Comparison of ENCODE assay signal across 29 mouse cellular contexts in genomic region chr4:106575022-106575421, GRCm38 (mm10). TPM values are rescaled to one million over a fixed set of nuclear protein-coding genes. Genes with fewer than 3 reads are reported as not detected.
"Had no signal": no experiment of that assay in that cellular context is flagged by ENCODE, and none has a peak within 500 bp of the region (broad histone marks: within the 10 kb centered on the region; RNA-seq: fewer than 3 reads in every experiment).

No protein-coding gene starts in this region.

- H3K4me3 ChIP-seq: embryonic facial prominence, embryonic 10.5 days; embryonic facial prominence, embryonic 12.5 days; embryonic facial prominence, embryonic 13.5 days; embryonic facial prominence, embryonic 15.5 days; erythroblast, embryonic 14.5 days; forebrain, embryonic 10.5 days; forebrain, embryonic 12.5 days; forebrain, embryonic 13.5 days; forebrain, embryonic 15.5 days; gastrocnemius, adult 2 months; heart, adult 2 months had no signal

- H3K27me3 ChIP-seq: embryonic facial prominence, embryonic 12.5 days; embryonic facial prominence, embryonic 13.5 days; embryonic facial prominence, embryonic 15.5 days; forebrain, embryonic 12.5 days; forebrain, embryonic 13.5 days; forebrain, embryonic 15.5 days had no signal

- H3K4me2 ChIP-seq: embryonic facial prominence, embryonic 12.5 days; embryonic facial prominence, embryonic 13.5 days; embryonic facial prominence, embryonic 15.5 days; forebrain, embryonic 12.5 days; forebrain, embryonic 13.5 days; forebrain, embryonic 15.5 days had no signal

- DNase-seq: cerebellum, adult 8-10 months; cerebellum, adult 9-10 months; cerebellum, adult 9-11 months; cerebellum, postnatal 10 days; cerebellum, postnatal 14 days; cerebellum, postnatal 25 days; cerebellum, postnatal 36 days; embryo, embryonic 11 days; forebrain, postnatal 0 days; gastrocnemius, adult 2 months; gastrocnemius, postnatal 10 days; gastrocnemius, postnatal 14 days; gastrocnemius, postnatal 25 days; gastrocnemius, postnatal 36 days; heart, adult 11 months; heart, adult 18-20 months; heart, adult 2 months had no signal

RNA-seq across cellular contexts. Expression of gene Lexm, which starts 42.0 kb away (rescaled TPM):
- polyA plus RNA-seq: embryonic facial prominence, embryonic 13.5 days; embryonic facial prominence, embryonic 14.5 days; erythroblast, embryonic 14.5 days; forebrain, embryonic 10.5 days; forebrain, embryonic 13.5 days; forebrain, embryonic 14.5 days; forebrain, embryonic 15.5 days; forebrain, embryonic 16.5 days; forebrain, postnatal 0 days; heart, adult 2 months had no signal

RNA-seq across cellular contexts. Expression of gene Ttc22, which starts 47.2 kb away (rescaled TPM):
- polyA plus RNA-seq: embryonic facial prominence, embryonic 10.5 days; erythroblast, embryonic 14.5 days; forebrain, embryonic 10.5 days had no signal
